Mouse (Mus musculus): ENCODE results near the gene Pcare.

GRCm38 (mm10) chr17:71695716-71696315 is 56.9 kb downstream of the Pcare start:
- TF ChIP-seq CTCF (IDR thresholded peaks at IDR 0.05) (no peak), EP300 (IDR thresholded peaks at IDR 0.05; ENCODE audit: insufficient read depth, low read depth, low read length) (no peak)

Measured in heart, adult 2 months (tissue).